Mouse (Mus musculus) right cerebral cortex, postnatal 36 days (tissue): ENCODE results near the gene F2r.

ENCODE experiments used
- DNase-seq, 2 experiments: peaks; one replicate each; pipeline ENCODE4 v3.0.0; 2022; ENCODE audit warnings: low spot score in 2 of 2, mixed read lengths in 1 of 2

The F2r gene

DNA sequence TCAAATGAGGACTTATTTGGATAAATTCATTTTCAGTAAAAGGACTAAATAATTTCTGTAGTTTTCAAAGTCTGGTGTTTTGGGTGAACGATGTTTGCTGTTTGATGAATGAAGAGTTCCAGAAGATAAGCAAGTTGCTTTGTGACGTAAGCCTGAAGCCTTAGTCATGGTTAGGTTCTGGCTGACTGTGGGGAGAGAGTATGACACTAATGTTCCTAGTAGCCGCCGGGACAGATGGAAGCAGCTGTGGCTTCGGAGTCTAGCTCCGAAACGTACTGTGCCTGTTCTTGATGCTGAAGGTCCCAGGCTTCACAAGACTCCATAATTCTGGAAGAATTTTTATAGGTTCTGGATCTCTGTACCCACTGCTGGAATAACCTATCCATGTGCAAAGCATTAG, 22.9 kb downstream of the F2r start:
- DNase-seq, result no peak

DNA sequence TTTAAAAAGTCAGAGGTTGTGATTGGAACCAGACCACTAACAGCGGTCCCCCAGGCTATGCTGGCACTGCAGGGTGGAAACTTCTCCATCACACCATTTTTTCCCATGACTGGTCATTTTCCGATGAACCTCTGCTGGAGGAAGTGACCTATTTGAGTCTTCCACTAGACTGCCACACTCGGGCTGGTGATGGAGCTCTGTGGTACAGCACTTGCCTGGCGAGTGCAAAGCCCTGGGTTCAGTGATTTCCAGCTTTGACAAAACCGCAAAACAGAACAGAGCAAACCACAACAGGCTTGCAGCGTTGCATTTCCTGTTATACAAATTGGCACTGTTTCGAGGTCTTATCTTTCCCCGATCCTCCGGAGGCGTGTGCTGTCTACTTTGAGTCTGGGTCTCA, 25.4 kb downstream of the F2r start:
- no peak for DNase-seq

DNA sequence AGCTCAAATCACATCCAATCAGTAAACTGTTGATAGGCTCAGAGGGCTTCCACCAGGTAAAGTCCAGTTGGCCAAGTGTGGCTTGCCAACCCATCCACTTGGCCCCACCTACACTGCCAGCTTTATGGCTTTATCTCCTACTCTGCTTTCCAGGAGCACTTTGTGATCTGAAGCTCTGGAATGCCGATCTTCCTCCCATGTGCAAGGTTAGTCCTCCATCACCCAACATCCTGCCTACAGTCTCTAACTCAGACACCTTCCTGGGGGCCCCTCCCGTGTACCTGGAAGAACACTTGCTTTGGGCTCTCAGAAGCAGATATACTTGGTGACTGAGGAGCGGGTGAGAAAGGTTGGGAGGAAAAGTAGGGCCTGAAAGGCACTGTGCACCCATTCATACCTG, 26.7 kb downstream of the F2r start:
- DNase-seq, result no peak

DNA sequence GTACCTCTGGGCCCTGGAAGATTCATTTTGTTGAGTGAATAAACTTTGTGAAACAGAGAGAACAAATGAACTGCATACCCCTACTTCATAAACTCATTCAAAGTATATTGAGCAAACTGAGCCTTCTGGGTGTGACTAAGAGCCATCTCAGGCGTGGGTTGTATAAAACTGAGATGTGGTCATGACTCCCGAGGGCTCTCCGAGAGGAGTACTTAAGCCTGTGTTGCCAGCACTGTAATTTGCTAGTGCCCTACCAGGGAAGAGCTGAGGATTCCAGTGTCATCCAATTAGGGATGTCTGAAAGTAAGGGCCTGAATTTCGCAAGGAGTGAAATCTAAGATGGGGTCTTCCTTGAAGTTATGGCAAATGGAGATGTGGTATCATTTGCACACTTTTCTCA, 30.7 kb downstream of the F2r start:
- no peak for DNase-seq

DNA sequence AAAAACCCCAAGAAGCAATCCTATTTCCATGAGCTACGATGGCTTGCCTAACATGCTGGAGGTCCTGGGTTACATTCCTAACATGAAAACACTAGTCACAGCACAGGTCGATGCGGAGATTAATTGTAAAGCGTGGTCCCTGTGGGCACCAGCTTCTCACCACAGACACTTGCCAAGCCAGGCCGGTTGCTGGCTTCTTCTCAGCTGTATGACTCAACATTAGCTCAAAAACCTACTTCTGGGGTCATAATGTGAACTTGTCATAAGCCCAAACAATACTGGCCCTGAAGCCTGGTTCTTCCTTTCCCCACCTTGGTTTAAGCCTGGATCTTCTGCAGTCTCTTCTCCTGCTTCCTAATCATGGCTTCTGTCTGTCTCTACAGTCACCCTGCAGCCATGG, 33.4 kb downstream of the F2r start:
- DNase-seq, result no peak

DNA sequence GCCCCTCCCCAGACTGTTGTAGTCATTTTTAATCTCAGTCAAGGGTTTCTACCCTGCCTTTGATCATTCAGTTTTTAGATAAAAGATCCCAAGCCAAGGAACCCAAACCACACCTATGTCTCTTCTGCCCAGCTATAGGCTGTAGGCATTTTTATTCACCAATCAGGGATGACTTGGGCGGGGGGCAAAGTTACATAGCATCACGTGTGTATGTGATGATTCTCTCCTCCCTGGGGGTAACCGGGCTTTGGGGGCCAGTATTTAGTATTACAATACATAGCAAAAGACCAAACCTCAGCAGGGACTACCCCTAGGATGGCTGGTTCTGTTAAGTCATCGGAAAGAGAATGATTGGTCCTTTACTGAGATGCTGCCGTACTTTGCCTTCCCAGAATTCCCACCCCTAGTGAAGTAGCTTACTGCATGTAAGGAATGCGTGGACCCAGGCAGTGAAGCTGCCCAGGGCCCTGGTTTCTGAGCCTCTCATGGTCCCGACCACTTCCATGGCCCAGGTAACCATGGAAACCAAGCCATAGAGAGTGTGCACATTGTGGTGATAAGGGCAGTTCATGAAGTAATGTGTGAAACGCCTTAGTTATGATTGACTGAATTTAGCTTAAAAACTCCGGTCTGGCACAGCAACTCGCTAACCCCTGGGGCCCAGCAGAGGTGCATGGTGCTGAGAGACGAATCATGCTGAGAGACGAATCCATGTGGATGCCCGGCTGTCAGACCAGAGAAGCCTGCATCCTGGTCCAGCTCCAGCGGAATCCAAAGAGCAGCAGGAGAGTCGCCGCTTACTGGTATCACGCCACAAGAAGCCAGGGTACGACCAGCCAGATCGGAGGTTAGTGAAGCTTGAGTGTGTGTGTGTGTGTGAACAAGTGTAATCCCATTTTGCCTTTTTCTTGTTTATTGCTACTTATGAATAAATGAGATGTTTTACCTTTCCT, 34.8 kb downstream of the F2r start:
- DNase-seq, result no peak

DNA sequence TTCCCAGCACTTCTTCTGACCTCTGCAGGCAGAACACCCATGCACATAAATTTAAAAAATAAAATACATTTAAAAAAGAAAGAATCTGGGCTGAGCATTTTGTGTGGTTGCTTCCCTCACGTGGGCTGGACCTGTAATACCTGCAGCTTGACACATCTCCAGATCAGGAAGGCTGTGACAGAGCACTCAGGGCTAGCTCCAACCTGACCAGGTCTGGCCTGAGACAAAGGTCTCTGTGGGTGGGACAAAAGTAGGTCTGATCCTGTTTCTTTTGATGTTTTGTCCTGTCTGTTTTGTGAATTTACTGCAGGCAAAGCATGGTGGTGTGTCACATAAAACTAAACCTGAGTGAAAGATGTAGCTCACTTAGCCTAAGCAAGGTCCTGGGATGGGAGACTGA, 36.4 kb downstream of the F2r start:
- DNase-seq, result no peak

DNA sequence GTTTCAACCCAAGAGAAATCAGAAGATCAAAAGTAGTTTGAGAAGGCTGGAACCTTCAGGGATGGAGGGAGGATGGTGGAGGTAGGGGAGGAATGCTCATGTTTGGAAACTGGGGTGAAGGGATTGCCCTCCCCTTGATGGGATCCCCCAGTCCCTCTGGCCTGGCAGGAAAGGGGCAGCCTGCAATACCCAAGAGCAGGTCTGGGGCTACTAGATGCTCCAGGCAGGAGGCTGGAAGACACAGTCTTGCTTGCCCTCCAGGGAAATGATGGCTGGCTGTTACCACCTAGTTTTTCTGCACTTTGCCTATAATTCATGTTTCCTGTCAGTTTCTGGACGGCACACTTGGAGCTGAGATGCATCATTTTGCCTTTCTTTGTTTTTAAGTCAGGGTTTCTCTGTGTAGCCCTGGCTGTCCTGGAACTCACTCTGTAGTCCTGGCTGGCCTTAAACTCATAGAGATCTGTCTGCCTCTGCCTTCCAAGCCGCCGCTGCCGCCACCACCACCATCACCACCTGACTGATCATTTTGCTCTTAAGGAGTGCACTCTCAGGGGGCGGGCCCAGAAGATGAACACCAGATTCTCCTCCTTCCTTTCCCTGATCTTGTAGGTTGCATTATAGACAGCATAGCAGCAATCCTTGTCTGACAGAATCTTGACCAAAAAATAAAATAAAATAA, 40.1 kb downstream of the F2r start:
- no peak for DNase-seq

DNA sequence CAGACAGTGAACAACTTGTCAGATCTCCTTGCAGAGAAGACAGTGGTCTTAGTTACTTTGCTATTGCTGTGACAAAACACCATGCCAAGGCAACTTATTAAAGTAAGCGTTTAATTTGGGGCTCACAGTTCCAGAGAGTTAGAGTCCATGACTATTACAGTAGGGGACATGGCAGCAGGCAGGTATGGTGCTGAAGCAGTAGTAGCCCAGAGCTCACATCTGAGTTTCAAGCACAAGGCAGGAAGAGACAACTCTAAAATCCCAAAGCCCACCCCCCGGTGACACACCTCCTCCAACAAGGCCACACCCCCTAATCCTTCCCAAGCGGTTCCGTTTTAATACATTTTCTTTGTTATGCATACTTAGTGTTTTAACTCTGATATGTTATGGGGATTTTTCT, 47.4 kb downstream of the F2r start:
- DNase-seq, result no peak

DNA sequence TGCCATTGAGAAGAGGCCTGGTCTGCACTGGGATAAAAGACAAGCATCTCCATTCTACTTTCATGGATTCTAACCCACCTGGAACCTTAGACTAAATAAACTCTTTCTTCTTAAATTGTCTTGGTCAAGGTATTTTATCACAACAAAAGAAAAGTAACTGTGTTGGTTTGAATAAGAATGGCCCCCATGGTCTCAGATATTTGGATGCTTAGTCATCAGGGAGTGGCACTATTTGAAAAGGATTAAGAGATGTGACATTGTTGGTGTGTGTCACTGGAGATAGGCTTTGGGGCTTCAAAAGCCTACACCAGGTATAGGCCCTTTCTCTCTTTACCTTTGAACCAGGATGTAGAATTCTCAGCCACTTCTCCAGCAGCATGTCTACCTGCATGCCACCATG, 49.0 kb downstream of the F2r start:
- no peak for DNase-seq

DNA sequence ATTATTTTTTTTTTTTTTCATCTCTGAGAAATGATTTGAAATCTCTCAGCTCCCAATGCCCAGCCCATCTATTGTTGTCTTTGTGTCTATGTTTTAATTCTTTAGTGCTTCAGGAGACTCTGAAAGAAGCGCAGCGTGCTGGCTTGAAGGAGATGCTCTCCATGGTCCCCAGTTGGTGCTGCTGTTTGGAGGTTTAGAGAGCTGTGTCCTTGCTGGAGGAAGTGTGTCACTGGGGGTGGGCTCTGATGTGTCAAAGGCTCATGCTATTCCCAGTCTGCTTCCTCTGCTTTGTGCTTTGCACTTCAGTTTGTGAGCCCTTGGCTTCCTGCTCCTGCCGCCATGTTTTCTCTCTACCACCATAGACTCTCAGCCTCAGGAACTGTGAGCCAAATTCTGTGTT, 50.0 kb downstream of the F2r start:
- DNase-seq, result no peak

DNA sequence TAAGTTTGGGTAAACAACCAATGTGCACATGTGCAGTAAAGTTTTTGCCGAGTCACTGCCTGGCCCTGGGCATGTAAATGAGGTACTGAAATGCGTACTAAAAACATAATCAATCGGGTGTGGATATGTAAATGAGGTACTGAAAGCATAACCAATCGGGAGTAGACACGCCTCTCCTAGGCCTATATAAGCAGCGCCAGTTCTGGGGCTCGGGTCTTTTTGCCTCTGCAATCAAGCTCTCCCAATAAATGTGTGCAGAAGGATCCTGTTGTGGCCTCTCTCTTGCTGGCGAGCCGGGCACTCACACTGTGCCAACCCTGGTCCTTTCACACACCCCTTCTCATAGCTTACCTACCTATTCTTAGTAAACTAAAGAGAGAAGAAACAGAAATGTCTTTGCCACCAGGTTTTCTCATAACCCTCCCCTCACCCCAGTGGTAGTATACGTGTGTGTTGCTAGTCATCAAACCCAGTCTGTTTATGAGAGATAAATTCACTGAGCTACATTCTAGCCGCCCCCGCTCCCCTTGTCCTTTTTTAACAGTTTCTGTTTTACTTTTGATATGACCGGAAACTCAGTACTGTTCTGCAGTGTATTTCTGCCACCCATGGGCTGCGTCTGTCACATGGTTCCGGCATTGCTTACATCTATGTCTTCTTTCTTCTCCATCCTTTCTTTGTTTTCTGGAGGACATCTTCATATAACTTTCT, 51.3 kb downstream of the F2r start:
- no peak for DNase-seq

DNA sequence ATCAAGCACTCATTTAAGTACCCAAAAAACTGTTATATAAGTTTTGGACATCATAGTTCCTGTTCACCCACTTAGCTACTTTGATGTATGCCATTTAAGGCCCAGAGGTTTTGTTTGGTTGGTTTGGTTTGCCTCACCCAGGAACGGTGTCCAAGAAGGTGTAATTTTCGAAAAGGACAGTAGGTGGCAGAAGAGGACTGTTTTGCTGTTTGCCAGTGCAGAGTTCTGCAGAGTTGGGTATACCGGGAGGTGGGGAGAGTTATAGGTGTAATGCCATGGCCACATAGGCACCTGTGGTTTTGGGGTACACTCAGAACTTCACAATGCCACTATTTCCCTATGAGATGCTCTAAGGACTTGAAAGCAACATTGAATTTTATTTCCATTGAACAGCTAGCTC, 54.6 kb downstream of the F2r start:
- DNase-seq, result peak; percentile 22 to 32

DNA sequence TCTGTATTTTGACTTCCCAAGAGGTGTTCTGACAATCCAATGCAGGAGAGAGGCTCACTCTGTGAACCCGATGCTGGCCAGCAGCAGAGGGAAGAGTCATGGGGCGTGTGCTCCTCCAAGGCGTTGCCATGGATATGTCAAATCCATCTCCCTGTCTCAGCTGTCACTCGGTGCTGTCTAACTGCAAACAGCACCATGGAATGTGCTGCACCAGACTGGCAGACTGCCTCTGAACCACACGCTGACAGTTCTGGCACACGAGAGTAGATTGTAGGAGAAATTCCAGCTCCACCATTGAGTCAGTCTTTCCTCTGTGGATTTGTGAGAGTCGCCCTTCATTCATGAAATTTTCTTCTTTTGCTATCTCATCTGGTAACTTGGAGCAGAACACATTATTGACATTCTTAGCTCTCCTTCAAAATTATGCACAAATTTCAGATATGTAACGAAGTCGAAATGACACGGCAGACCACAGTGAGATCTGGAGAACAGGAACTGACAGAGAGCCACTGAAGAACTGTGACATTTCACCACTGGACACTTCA, 55.1 kb downstream of the F2r start:
- DNase-seq, result no peak

DNA sequence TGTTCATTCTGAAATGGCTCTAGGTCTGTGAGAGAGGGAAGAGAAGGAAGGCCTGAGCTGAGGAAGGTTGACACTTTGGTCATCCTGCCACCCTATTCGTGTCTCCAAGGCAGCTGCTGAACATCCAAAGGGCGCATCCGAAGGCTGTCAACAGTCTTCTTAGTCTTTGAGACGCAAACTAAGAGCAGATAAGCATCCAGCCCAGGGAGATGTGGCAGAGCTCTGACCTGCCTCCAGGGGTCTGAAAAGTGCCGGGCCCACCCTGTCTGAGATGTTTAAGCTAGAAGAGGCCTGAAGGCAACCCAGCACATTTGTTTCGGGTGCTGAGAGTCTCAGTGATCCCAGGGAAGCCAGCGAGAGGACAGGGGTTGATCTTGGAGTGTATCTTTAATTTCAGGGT, 61.0 kb downstream of the F2r start:
- no peak for DNase-seq

DNA sequence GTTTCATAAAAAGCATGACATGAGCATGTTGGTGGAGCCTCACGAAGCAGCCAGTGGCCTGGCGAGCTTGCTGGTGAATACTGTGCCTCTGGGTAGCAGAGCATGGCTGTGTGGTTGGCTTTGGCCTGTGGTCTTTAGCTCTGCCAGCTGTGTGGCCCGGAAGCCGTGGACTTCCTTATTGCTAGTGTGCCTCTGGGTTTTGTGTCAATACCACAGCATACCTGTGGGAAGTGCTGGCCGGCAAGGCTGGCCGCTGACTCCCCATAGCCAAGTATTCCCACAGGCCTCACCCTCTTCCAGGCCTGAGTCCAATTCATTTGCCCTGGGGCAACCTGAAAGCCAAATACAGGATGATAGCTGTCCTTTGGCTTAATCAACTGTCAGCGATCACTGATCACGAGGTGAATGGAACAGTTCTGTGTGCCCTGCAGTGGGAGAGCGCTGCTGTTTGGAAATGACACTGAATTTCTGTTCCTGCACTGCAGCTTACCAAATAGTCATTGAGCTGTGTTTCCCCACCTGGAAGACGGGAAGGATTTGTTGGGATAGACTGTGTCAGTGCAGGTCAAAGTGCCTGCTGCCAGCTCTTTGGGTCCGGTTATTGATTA, 64.3 kb downstream of the F2r start:
- DNase-seq, result no peak
